Mouse (Mus musculus): Measurements from ENCODE around the gene Gngt2. TPM values are rescaled to one million over a fixed set of nuclear protein-coding genes. Genes with fewer than 3 reads are reported as not detected.

The Gngt2 gene
- polyA plus RNA-seq, 1 experiment from 2014 or later = 9.8 TPM

DNA sequence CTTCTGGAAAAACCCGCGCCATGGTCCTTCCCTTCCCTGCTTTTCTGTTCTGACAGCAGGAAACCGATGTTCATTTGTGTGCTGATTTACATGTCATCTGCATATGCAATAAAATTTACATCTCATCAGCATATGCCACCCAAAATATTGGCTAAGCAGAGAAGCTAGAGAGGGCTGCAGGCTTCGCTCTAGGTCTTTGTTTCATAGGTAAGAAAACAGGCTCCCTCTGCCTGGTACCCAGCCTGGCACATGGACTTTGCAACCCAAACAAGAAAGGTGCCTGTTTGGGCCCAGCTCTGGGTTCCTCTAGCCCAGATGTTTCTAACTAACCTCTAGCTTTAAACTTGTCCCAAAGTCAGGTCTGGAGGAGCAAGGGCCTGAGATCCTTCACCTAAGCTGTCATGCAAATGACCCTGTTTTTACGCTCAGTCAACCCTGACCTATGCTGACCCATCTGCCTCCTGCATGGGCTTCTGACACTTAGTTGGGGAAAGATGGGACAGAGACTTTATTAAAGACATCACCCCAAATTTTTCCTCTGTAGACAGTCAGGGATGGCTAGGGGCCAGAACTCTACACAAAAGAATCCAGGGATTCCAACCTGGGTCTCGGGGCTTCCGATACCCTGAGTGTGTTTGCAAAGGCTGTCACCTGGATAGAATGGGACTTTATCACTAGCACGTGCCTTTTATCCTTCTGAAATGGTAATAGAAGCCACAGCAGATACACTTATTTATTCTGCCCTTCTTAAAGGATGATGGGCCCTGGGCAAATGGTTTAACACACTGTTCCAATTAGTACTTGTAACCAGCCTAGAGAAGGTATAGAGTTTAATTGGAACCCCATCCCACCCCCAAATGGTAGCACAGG is 2.2 kb downstream of the Gngt2 start:
- H3K9ac ChIP-seq (ENCODE audit: low read length) = no peak overlapping the region
- no peak overlapping the region for H3K4me2 ChIP-seq (ENCODE audit: low read depth, severe bottlenecking)
- DNase-seq (ENCODE audit: low spot score) = no peak
- no peak for ATAC-seq (ENCODE audit: insufficient number of reproducible peaks, low FRiP score, low TSS enrichment, low read depth)
- 70% methylated on average over 8 of the region's 8 CpGs for WGBS
- H3K27me3 ChIP-seq (ENCODE audit: control insufficient read depth, insufficient read depth, low read length) = peaks cover 21% of the 10 kb centered on the region
- no peak overlapping the region for H3K27ac ChIP-seq (replicated peaks; ENCODE audit: low read depth, low read length)
- H3K4me3 ChIP-seq (ENCODE audit: low read depth, low read length) = no peak overlapping the region
- H3K9me3 ChIP-seq (ENCODE audit: control insufficient read depth, low read length) = no peaks in the 10 kb centered on the region
- no peaks in the 10 kb centered on the region for H3K36me3 ChIP-seq (ENCODE audit: control insufficient read depth, insufficient read depth, low read length)
- peaks cover 9% of the 10 kb centered on the region for H3K4me1 ChIP-seq (ENCODE audit: control insufficient read depth, insufficient read depth, low read length)

GRCm38 (mm10) chr11:95840694-95841497 is 3.9 kb downstream of the Gngt2 start:
- 71% methylated on average over 5 of the region's 5 CpGs for WGBS
- ATAC-seq (ENCODE audit: insufficient number of reproducible peaks, low FRiP score, low TSS enrichment, low read depth) (no peak), DNase-seq (ENCODE audit: low spot score) (no peak)
- Histone ChIP-seq H3K4me3 (ENCODE audit: low read depth, low read length) (no peak overlapping the region), H3K27me3 (ENCODE audit: control insufficient read depth, insufficient read depth, low read length) (peaks cover 5% of the 10 kb centered on the region), H3K27ac (replicated peaks; ENCODE audit: low read depth, low read length) (no peak overlapping the region), H3K9me3 (ENCODE audit: control insufficient read depth, low read length) (no peaks in the 10 kb centered on the region), H3K36me3 (ENCODE audit: control insufficient read depth, insufficient read depth, low read length) (no peaks in the 10 kb centered on the region), H3K9ac (ENCODE audit: low read length) (no peak overlapping the region), H3K4me1 (ENCODE audit: control insufficient read depth, insufficient read depth, low read length) (peaks cover 6% of the 10 kb centered on the region; the same call in 1 of the 2 replicates), H3K4me2 (ENCODE audit: low read depth, severe bottlenecking) (no peak overlapping the region; the same call in 1 of the 2 replicates)

GRCm38 (mm10) chr11:95841498-95841830 is 4.4 kb downstream of the Gngt2 start:
- 59% methylated on average over 10 of the region's 10 CpGs for WGBS
- Histone ChIP-seq H3K27ac (replicated peaks; ENCODE audit: low read depth, low read length) (no peak overlapping the region), H3K27me3 (ENCODE audit: control insufficient read depth, insufficient read depth, low read length) (peaks cover 2% of the 10 kb centered on the region; the same call in 1 of the 2 replicates), H3K36me3 (ENCODE audit: control insufficient read depth, insufficient read depth, low read length) (no peaks in the 10 kb centered on the region), H3K9me3 (ENCODE audit: control insufficient read depth, low read length) (no peaks in the 10 kb centered on the region), H3K4me1 (ENCODE audit: control insufficient read depth, insufficient read depth, low read length) (peaks cover 6% of the 10 kb centered on the region; the same call in 1 of the 2 replicates), H3K4me3 (ENCODE audit: low read depth, low read length) (0 out of 2 replicates have a peak overlapping the region, but pooled peaks have one; percentile 2), H3K9ac (ENCODE audit: low read length) (no peak overlapping the region), H3K4me2 (ENCODE audit: low read depth, severe bottlenecking) (no peak overlapping the region; the same call in 1 of the 2 replicates)
- DNase-seq (ENCODE audit: low spot score) = no peak
- no peak for ATAC-seq (ENCODE audit: insufficient number of reproducible peaks, low FRiP score, low TSS enrichment, low read depth)

DNA sequence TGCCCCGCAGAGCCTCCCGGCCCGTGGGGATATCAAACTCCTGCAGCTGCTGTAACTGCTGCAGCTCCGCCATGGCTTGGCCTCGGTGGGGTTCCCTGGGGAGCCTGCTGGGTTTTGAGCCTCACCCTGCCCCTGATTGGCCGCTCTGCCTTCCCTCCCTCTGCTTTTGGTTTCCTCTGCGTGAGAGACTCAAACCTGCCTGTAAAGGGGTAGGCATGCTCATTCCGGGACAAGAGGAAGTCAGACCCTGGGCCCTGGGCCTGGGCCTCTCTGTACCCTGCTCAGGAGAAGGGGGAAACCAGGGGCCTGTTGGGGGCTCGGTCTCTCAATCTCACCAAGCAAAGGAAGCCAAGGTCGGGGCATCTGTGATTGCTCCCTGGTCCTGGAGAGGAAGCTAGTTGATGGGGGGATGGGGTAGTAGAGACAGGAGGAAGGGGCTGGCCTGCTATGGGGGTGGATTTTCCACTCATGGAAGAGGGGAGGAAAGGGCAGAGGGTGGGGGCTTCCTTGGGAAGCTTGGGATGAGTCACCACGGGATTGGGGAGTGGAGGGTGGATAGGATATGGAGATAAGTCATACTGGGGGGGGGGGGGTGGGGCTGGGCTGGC is 5.2 kb downstream of the Gngt2 start, which contains the start of gene Abi3:
TSS of gene Abi3 (minus strand) at position 403 of the 608 bp plus-strand sequence.
- DNase-seq (ENCODE audit: low spot score) (peak; percentile 30), ATAC-seq (ENCODE audit: insufficient number of reproducible peaks, low FRiP score, low TSS enrichment, low read depth) (no peak)
- H3K4me2 ChIP-seq (ENCODE audit: low read depth, severe bottlenecking) = peak within 1 kb of the TSS; percentile 11; the same call in 1 of the 2 replicates
- H3K27me3 ChIP-seq (ENCODE audit: control insufficient read depth, insufficient read depth, low read length) = peaks cover 2% of the 10 kb centered on the region; the same call in 1 of the 2 replicates
- peaks cover 6% of the 10 kb centered on the region; the same call in 1 of the 2 replicates for H3K4me1 ChIP-seq (ENCODE audit: control insufficient read depth, insufficient read depth, low read length)
- H3K4me3 ChIP-seq (ENCODE audit: low read depth, low read length) = 0 out of 2 replicates have a peak within 1 kb of the TSS, but pooled peaks have one; percentile 2
- peak within 1 kb of the TSS; percentile 18; the same call in 1 of the 2 replicates for H3K9ac ChIP-seq (ENCODE audit: low read length)
- 9% methylated on average over 11 of the region's 11 CpGs for WGBS
- H3K9me3 ChIP-seq (ENCODE audit: control insufficient read depth, low read length) = no peaks in the 10 kb centered on the region
- H3K27ac ChIP-seq (replicated peaks; ENCODE audit: low read depth, low read length) = no peak within 1 kb of the TSS
- no peaks in the 10 kb centered on the region for H3K36me3 ChIP-seq (ENCODE audit: control insufficient read depth, insufficient read depth, low read length)

DNA sequence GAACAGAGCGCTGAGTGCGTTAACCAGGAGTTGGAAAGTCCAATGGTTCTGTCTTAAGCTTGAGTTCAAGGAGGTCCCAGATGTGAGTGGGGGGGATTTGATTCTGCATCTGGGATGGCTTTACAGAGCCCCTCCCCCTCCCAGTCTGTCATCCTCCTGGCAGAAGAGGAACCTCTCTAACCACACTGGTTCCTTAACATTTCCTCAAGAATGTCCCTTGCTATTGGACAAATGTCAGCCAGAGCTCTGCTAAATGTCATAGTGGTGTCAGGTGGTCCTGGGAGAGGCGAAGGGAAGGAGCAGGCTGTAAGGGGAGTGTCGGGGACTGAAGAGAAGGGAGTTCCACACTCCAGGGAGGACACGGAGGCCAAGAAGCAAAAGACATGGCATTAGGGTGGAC is 5.9 kb downstream of the Gngt2 start:
- no peak overlapping the region for H3K4me3 ChIP-seq (ENCODE audit: low read depth, low read length)
- ATAC-seq (ENCODE audit: insufficient number of reproducible peaks, low FRiP score, low TSS enrichment, low read depth) (no peak), DNase-seq (ENCODE audit: low spot score) (no peak)
- H3K36me3 ChIP-seq (ENCODE audit: control insufficient read depth, insufficient read depth, low read length) = no peaks in the 10 kb centered on the region
- 50% methylated on average over 5 of the region's 5 CpGs for WGBS
- H3K27me3 ChIP-seq (ENCODE audit: control insufficient read depth, insufficient read depth, low read length) = peaks cover 2% of the 10 kb centered on the region; the same call in 1 of the 2 replicates
- peaks cover 6% of the 10 kb centered on the region; the same call in 1 of the 2 replicates for H3K4me1 ChIP-seq (ENCODE audit: control insufficient read depth, insufficient read depth, low read length)
- H3K4me2 ChIP-seq (ENCODE audit: low read depth, severe bottlenecking) = no peak overlapping the region
- H3K9me3 ChIP-seq (ENCODE audit: control insufficient read depth, low read length) = no peaks in the 10 kb centered on the region
- H3K27ac ChIP-seq (replicated peaks; ENCODE audit: low read depth, low read length) = no peak overlapping the region
- no peak overlapping the region for H3K9ac ChIP-seq (ENCODE audit: low read length)

DNA sequence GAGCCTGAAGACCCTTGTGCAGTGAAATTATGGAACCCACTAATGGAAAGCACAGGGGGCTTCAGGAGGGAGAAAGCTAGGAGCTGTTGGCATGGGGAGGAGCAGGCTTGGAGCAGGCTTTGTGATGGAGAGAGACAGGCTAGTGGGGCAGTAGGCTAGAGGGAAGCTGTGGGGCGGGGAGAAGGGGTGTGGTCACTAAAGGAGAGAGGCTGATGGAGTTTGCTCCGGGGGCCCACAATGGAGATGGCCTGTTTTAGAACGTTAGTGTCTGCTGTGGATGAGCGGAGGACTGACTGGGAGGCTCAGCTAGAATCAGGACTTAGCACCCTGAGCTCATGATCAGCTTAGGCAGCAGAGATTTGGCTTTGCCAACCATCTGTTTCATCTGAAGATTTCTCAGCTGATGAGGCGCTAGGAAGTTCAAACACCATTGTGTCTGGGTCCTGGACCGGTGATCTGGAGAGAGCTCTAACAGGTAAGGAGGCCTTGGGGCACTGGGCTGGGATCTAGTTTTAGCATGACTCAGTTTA is 6.5 kb downstream of the Gngt2 start:
- Histone ChIP-seq H3K9me3 (ENCODE audit: control insufficient read depth, low read length) (no peaks in the 10 kb centered on the region), H3K36me3 (ENCODE audit: control insufficient read depth, insufficient read depth, low read length) (no peaks in the 10 kb centered on the region), H3K9ac (ENCODE audit: low read length) (no peak overlapping the region), H3K27ac (replicated peaks; ENCODE audit: low read depth, low read length) (no peak overlapping the region), H3K4me1 (ENCODE audit: control insufficient read depth, insufficient read depth, low read length) (peaks cover 6% of the 10 kb centered on the region; the same call in 1 of the 2 replicates), H3K4me3 (ENCODE audit: low read depth, low read length) (no peak overlapping the region), H3K4me2 (ENCODE audit: low read depth, severe bottlenecking) (no peak overlapping the region), H3K27me3 (ENCODE audit: control insufficient read depth, insufficient read depth, low read length) (peaks cover 2% of the 10 kb centered on the region; the same call in 1 of the 2 replicates)
- DNase-seq (ENCODE audit: low spot score) (no peak), ATAC-seq (ENCODE audit: insufficient number of reproducible peaks, low FRiP score, low TSS enrichment, low read depth) (no peak)
- whole genome bisulfite sequencing = 58% methylated on average over 6 of the region's 6 CpGs

GRCm38 (mm10) chr11:95844935-95845334 is 7.9 kb downstream of the Gngt2 start:
- no peak for DNase-seq (ENCODE audit: low spot score)
- H3K4me2 ChIP-seq (ENCODE audit: low read depth, severe bottlenecking) = no peak overlapping the region
- no peak overlapping the region for H3K27ac ChIP-seq (replicated peaks; ENCODE audit: low read depth, low read length)
- peaks cover 6% of the 10 kb centered on the region; the same call in 1 of the 2 replicates for H3K4me1 ChIP-seq (ENCODE audit: control insufficient read depth, insufficient read depth, low read length)
- no peaks in the 10 kb centered on the region for H3K36me3 ChIP-seq (ENCODE audit: control insufficient read depth, insufficient read depth, low read length)
- no peaks in the 10 kb centered on the region for H3K9me3 ChIP-seq (ENCODE audit: control insufficient read depth, low read length)
- no peak for ATAC-seq (ENCODE audit: insufficient number of reproducible peaks, low FRiP score, low TSS enrichment, low read depth)
- H3K9ac ChIP-seq (ENCODE audit: low read length) = no peak overlapping the region
- H3K27me3 ChIP-seq (ENCODE audit: control insufficient read depth, insufficient read depth, low read length) = peaks cover 2% of the 10 kb centered on the region; the same call in 1 of the 2 replicates
- H3K4me3 ChIP-seq (ENCODE audit: low read depth, low read length) = no peak overlapping the region
- WGBS = 73% methylated on average over 4 of the region's 4 CpGs

All from limb, embryonic 11.5 days (tissue).